Mouse (Mus musculus) C2C12 (cell line): ENCODE measurements around the gene Clvs2.

ENCODE experiments used
- CEBPB ChIP-seq: IDR thresholded peaks from one replicate; pipeline ENCODE4 v1.6.1; 2011; ENCODE audit warnings: low read depth, mild to moderate bottlenecking, control low read depth, moderate library complexity
- CTCF ChIP-seq: IDR thresholded peaks from one replicate; pipeline ENCODE4 v1.5.1; 2011; ENCODE audit not compliant: control insufficient read depth, insufficient read depth, insufficient read length
- FOSL1 ChIP-seq: IDR thresholded peaks from one replicate; pipeline ENCODE4 v1.8.0; 2011; ENCODE audit warnings: mild to moderate bottlenecking, low read length; ENCODE audit not compliant: poor library complexity, insufficient read depth, severe bottlenecking
- MYOD1 ChIP-seq: IDR thresholded peaks from one replicate; pipeline ENCODE4 v1.6.1; 2011; ENCODE audit warnings: low read depth; ENCODE audit not compliant: control insufficient read depth, insufficient read length
- USF1 ChIP-seq: IDR thresholded peaks from one replicate; pipeline ENCODE4 v1.6.1; 2011; ENCODE audit warnings: low read depth, mild to moderate bottlenecking, control low read depth, moderate library complexity

- no peak for TF ChIP-seq CTCF
- no peak for TF ChIP-seq FOSL1
- no peak for TF ChIP-seq USF1
- TF ChIP-seq MYOD1 = no peak
- TF ChIP-seq CEBPB = no peak
These were observed 37.5 kb downstream of the Clvs2 start for GRCm38 (mm10) chr10:33587118-33587517.
